Mouse (Mus musculus) heart, postnatal 0 days (tissue): ENCODE results near the gene Vav1.

ENCODE experiments used
- CTCF ChIP-seq: IDR thresholded peaks from 2 replicates; pipeline ENCODE4 v1.5.1; 2016; ENCODE audit warnings: antibody characterized with exemption, control low read depth, low read depth
- EP300 ChIP-seq: IDR thresholded peaks from 2 replicates; pipeline ENCODE4 v1.6.1; 2016; ENCODE audit warnings: antibody characterized with exemption, low read depth

GRCm38 (mm10) chr17:57339298-57339697 is 60.4 kb downstream of the Vav1 start:
- TF ChIP-seq CTCF (no peak), EP300 (no peak)
